Mouse (Mus musculus): ENCODE data around the gene Ccdc142. TPM values are rescaled to one million over a fixed set of nuclear protein-coding genes. Genes with fewer than 3 reads are reported as not detected.
A peak's percentile ranks its signal among the peaks of the same experiment; 100 is the strongest.

Ccdc142 gene
- polyA plus RNA-seq, 1 experiment from 2014 or later = 8.1 TPM

GRCm38 (mm10) chr6:83069488-83070246, 31.7 kb upstream of the Ccdc142 start:
- H3K36me3 ChIP-seq (replicated peaks) = no peaks in the 10 kb centered on the region
- H3K27me3 ChIP-seq (replicated peaks) = peaks cover 94% of the 10 kb centered on the region
- no peak overlapping the region for H3K4me2 ChIP-seq
- H3K9ac ChIP-seq = no peak overlapping the region
- 1% methylated on average over 69 of the region's 69 CpGs for WGBS
- H3K4me3 ChIP-seq = 0 out of 2 replicates have a peak overlapping the region, but pooled peaks have one; percentile 2
- ATAC-seq (replicated peaks) = peak; percentile 51
- H3K4me1 ChIP-seq = peaks cover 27% of the 10 kb centered on the region
- H3K9me3 ChIP-seq = no peaks in the 10 kb centered on the region
- H3K27ac ChIP-seq = no peak overlapping the region

- 0% methylated on average over 9 of the region's 10 CpGs for WGBS
- Histone ChIP-seq H3K27me3 (replicated peaks) (peaks cover 94% of the 10 kb centered on the region), H3K4me3 (peak within 1 kb of the TSS; percentile 25), H3K4me2 (no peak within 1 kb of the TSS), H3K9me3 (no peaks in the 10 kb centered on the region), H3K4me1 (peaks cover 27% of the 10 kb centered on the region), H3K36me3 (replicated peaks) (no peaks in the 10 kb centered on the region), H3K9ac (no peak within 1 kb of the TSS), H3K27ac (no peak within 1 kb of the TSS)
- no peak for ATAC-seq (replicated peaks)
Observed at GRCm38 (mm10) chr6:83070247-83070310, 31.3 kb upstream of the Ccdc142 start, which contains the start of gene Tlx2. Gene Tlx2, minus strand, starts transcription at chr6:83070293.

DNA sequence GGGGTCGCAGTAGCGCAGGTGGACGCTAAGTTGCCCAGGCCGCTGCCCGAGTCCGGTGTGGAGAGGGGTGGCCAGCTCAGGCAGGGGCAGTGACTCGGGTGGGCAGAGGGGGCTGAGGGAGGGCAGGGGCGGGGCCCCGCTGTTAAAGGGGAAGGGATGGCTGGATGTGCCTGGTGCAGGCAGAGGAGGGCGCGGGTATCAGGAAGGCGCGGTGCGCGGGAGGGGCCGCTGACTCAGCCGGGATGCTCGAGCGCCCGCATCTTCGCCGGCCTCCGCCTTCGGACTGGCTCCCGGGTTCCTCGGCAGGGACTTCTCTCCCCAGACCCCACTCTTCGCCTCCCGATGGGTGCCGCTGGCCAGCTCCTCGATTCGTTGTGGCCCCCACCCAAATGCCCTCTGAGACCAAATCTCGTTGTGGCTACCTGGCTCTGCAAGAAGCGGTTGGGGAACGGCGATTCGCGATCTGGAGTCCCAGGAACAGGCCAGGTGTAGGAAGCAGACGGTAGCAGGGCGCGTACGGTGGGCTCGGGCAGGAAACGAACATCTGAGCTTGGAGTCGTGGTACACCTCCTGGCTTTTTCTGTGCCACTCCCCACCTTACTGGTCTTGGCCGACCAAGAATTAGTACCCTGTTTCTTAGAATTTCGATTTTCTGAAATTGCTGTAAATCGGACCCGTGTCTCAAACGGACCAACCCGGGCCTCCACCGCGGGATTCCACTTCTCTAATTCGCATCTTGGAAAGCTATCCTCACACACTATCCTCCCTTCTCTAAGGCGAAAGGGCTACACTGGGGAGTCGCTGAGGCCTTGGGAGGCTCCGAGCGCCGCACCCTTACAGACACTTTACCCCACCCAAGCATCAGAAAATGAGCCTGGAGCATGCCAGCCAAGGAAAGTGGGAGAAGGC, 30.8 kb upstream of the Ccdc142 start:
- H3K4me2 ChIP-seq = no peak overlapping the region
- no peak for ATAC-seq (replicated peaks)

DNA sequence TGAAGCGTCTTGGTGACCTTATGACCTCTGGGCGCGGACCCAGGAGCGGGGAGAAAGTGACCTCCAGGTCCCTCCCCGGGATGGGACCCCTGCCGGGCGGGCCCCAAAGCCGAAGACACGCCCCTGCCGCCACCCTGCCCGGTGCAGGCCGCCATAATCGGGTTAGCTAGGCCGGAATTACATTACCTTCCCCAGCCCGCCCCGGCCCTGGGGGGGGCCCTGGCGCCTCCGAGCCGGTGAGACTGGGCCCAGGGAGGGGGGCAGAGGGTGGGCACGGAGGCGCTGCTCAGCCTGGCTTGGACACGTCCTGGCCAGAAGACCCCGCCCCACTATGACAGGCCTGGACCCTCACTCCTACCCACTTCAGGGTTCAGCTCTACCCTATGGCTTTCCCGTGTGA, 30.2 kb upstream of the Ccdc142 start:
- Histone ChIP-seq H3K27ac (no peak overlapping the region), H3K9ac (no peak overlapping the region), H3K4me2 (no peak overlapping the region), H3K4me1 (peaks cover 27% of the 10 kb centered on the region), H3K36me3 (replicated peaks) (no peaks in the 10 kb centered on the region), H3K27me3 (replicated peaks) (peaks cover 94% of the 10 kb centered on the region), H3K9me3 (no peaks in the 10 kb centered on the region), H3K4me3 (no peak overlapping the region)
- 1% methylated on average over 23 of the region's 24 CpGs for WGBS
- 0 out of 2 replicates have a peak, but pooled peaks have one; percentile 13 for ATAC-seq (replicated peaks)

More for the DNA sequence above, 30.8 kb upstream of the Ccdc142 start:
- no peaks in the 10 kb centered on the region for H3K9me3 ChIP-seq
- no peak overlapping the region for H3K9ac ChIP-seq
- 1% methylated on average over 56 of the region's 58 CpGs for WGBS
- H3K27ac ChIP-seq = no peak overlapping the region
- H3K36me3 ChIP-seq (replicated peaks) = no peaks in the 10 kb centered on the region
- 0 out of 2 replicates have a peak overlapping the region, but pooled peaks have one; percentile 2 for H3K4me3 ChIP-seq
- peaks cover 94% of the 10 kb centered on the region for H3K27me3 ChIP-seq (replicated peaks)
- peaks cover 27% of the 10 kb centered on the region for H3K4me1 ChIP-seq

DNA sequence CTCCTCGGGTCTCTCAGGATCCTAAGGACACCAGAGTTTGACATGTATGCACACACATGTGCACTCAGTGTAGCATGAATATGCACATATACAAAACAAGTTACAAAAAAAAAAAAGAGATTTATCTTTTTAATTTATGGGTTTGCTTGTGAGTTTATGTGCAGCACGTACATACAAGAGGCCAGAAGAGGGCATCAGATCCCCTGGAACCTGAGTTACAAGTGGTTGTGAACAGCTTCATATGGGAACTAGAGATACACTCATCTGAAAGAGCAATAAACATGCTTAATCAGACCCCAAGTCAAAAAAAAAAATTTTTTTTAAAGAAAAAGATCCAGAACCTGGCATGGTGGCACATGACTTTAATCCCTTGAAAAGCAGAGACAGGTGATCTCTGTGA, 26.4 kb upstream of the Ccdc142 start:
- Histone ChIP-seq H3K4me3 (no peak overlapping the region), H3K4me1 (peaks cover 31% of the 10 kb centered on the region), H3K36me3 (replicated peaks) (no peaks in the 10 kb centered on the region), H3K27ac (no peak overlapping the region), H3K27me3 (replicated peaks) (peaks cover 60% of the 10 kb centered on the region), H3K9ac (no peak overlapping the region), H3K4me2 (no peak overlapping the region), H3K9me3 (no peaks in the 10 kb centered on the region)
- ATAC-seq (replicated peaks) = no peak
- WGBS = 12% methylated on average over 2 of the region's 2 CpGs

DNA sequence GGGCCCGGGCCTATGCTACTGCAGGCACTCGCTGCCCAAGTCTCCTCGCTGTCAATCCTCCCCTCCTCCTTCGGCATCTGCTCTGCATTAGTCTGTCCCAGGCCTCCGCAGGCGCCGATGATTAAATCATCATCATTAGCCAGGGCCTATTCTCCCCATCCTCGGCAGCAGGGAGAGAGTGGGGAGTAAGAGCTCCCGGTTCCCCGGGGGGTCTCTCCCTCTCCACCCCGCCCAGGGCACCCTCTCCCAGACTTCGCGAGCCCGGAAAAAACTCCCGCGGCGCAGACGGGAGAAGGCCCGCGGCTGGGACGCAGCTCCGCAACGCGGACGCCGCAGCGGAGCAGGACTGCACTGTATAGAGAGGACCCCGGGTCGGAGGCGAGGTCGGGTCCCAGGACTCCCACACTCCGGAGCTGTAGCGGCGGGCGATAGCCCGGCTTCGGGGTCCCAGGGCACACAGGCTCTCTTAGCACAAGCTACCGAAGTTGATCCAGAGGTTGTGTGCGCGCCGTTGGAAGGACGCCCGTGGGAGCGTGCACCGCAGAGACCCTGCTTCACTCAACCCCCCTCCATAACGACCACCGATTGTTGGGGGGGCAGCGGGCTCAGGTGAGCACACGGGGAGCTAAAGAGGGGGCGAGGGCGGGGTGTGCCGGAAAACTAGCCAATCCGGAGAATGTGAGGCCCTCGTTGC, 23.6 kb upstream of the Ccdc142 start, which contains the start of gene Pcgf1:
Gene Pcgf1 (plus strand): TSS at position 240 of the 694 bp plus-strand sequence.
- peaks cover 25% of the 10 kb centered on the region for H3K4me1 ChIP-seq
- H3K27me3 ChIP-seq (replicated peaks) = peaks cover 43% of the 10 kb centered on the region
- H3K9me3 ChIP-seq = no peaks in the 10 kb centered on the region
- peak within 1 kb of the TSS; percentile 88 for H3K9ac ChIP-seq
- WGBS = under 1% methylated on average over 54 of the region's 54 CpGs
- peak within 1 kb of the TSS; percentile 95 for H3K27ac ChIP-seq
- 0 out of 2 replicates have a peak, but pooled peaks cover 9% of the 10 kb centered on the region for H3K36me3 ChIP-seq (replicated peaks)
- H3K4me2 ChIP-seq = peak within 1 kb of the TSS; percentile 95
- peak; percentile 95 for ATAC-seq (replicated peaks)
- peak within 1 kb of the TSS; percentile 92 for H3K4me3 ChIP-seq

DNA sequence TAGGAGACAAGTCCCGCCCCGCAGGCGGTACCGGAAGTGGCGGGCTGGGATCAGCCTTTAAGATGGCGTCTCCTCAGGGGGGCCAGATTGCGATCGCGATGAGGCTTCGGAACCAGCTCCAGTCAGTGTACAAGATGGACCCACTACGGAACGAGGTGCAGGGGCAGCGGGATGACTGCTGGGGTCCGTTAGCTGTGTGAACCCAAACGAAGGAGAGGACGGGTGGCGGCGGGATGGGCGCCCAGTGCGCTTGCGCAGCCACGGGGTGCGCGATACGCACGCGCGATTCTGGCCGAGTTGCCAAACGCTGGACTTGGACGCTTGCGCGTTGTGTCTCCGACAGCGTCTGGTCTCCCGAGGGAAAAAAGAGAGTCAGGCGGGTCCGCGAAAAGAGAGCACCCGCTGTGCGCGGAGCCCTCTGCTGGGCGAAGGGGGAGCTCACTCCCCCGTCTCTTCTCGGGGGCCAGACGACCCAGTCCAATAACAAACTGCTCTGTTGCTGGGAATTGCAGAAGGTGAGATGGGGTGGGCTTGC, 23.0 kb upstream of the Ccdc142 start:
- Histone ChIP-seq H3K36me3 (replicated peaks) (0 out of 2 replicates have a peak, but pooled peaks cover 9% of the 10 kb centered on the region), H3K27me3 (replicated peaks) (peaks cover 47% of the 10 kb centered on the region)

GRCm38 (mm10) chr6:83080210-83080609, 21.2 kb upstream of the Ccdc142 start:
- Histone ChIP-seq H3K4me2 (no peak overlapping the region), H3K9me3 (no peaks in the 10 kb centered on the region), H3K27ac (no peak overlapping the region), H3K27me3 (replicated peaks) (peaks cover 47% of the 10 kb centered on the region), H3K36me3 (replicated peaks) (0 out of 2 replicates have a peak, but pooled peaks cover 9% of the 10 kb centered on the region), H3K4me1 (peaks cover 29% of the 10 kb centered on the region), H3K4me3 (no peak overlapping the region), H3K9ac (no peak overlapping the region)
- no peak for ATAC-seq (replicated peaks)
- 92% methylated on average over 5 of the region's 5 CpGs for WGBS

More for the DNA sequence above, 23.0 kb upstream of the Ccdc142 start:
- Histone ChIP-seq H3K4me3 (peak overlapping the region; percentile 92), H3K4me1 (peaks cover 26% of the 10 kb centered on the region), H3K9ac (peak overlapping the region; percentile 88), H3K27ac (peak overlapping the region; percentile 95), H3K4me2 (peak overlapping the region; percentile 95), H3K9me3 (no peaks in the 10 kb centered on the region)
- peak; percentile 91 for ATAC-seq (replicated peaks)
- WGBS = 0% methylated on average over 46 of the region's 46 CpGs

- H3K9me3 ChIP-seq = no peaks in the 10 kb centered on the region
- H3K4me3 ChIP-seq = no peak overlapping the region
- H3K27me3 ChIP-seq (replicated peaks) = peaks cover 66% of the 10 kb centered on the region
- H3K27ac ChIP-seq = no peak overlapping the region
- WGBS = 12% methylated on average over 5 of the region's 5 CpGs
- peaks cover 30% of the 10 kb centered on the region for H3K4me1 ChIP-seq
- 0 out of 2 replicates have a peak, but pooled peaks cover 9% of the 10 kb centered on the region for H3K36me3 ChIP-seq (replicated peaks)
- H3K9ac ChIP-seq = no peak overlapping the region
- ATAC-seq (replicated peaks) = no peak
- H3K4me2 ChIP-seq = no peak overlapping the region
Observed at GRCm38 (mm10) chr6:83083497-83083896, 17.9 kb upstream of the Ccdc142 start.

DNA sequence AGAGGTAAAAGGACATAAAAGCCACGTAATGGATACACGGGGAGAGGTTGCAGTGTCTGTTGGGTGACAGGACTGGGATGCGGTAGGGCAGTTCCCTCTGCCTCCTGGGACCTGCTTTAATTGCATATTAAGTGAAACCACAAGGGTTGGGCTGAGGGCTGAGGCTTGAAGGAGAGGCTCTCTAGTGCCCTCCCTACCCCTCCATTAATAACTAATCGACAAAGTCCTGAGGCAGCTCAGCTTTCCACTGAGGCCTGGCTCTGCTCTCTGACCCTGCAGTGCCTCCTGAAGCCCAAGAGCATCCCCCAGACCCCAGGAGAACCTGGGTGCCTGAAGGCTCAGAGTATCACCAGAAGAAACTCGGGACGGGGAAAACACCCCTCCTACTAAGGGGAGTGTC, 16.9 kb upstream of the Ccdc142 start:
- ATAC-seq (replicated peaks) = no peak
- Histone ChIP-seq H3K9me3 (no peaks in the 10 kb centered on the region), H3K36me3 (replicated peaks) (0 out of 2 replicates have a peak, but pooled peaks cover 9% of the 10 kb centered on the region), H3K27me3 (replicated peaks) (peaks cover 74% of the 10 kb centered on the region), H3K4me2 (no peak overlapping the region), H3K9ac (no peak overlapping the region), H3K4me1 (peaks cover 23% of the 10 kb centered on the region), H3K27ac (no peak overlapping the region), H3K4me3 (no peak overlapping the region)
- 4% methylated on average over 6 of the region's 6 CpGs for WGBS

DNA sequence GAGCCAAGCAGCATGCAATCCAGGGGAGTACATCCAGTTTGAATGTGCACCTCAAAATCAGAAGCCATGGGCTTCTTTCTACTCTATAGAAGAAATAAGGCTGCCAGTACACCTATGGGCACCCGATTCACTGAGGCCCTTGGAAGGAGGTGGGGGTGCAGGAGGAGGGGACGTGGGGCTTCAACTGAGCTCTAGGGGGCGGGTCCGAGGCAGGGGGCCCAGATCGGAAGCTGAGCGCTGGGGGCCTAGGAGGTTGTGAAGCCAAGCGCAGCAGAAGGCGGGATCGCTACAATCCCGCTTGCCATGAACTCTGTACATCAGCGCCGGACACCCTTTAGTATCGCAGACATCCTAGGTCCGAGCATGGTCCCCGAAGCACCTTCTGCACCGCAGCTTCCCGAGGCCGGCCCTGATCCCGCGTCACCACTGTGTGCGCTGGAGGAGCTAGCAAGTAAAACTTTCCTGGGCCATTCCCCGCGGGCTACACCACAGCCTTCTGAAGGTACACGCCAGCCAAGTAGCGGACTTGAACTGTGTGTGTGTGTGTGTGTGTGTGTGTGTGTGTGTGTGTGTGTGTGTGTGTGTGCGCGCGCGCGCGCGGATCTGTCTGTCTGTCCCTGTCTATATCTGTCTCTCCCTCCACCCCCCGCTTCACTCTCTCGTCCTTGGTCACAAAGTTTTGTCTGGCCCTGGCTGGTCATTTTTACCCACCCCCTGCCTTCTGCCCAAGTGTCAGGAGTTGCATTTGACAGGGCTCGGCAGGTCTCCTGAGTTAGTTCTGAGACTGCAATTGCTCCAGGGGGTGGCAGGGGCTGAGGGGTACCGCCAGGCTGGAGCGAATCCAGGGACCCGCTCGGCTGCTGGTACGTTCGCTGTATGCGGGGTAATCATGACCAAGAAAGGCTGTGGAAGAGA, 15.0 kb upstream of the Ccdc142 start, which contains the start of gene Lbx2:
Gene Lbx2 (plus strand): TSS at position 247 of the 915 bp plus-strand sequence.
- Histone ChIP-seq H3K4me1 (peaks cover 14% of the 10 kb centered on the region; the same call in 1 of the 2 replicates), H3K36me3 (replicated peaks) (no peaks in the 10 kb centered on the region), H3K4me2 (peak within 1 kb of the TSS; percentile 13), H3K27me3 (replicated peaks) (peaks cover 90% of the 10 kb centered on the region), H3K9me3 (no peaks in the 10 kb centered on the region), H3K9ac (no peak within 1 kb of the TSS), H3K27ac (no peak within 1 kb of the TSS), H3K4me3 (0 out of 2 replicates have a peak within 1 kb of the TSS, but pooled peaks have one; percentile 1)
- 4% methylated on average over 42 of the region's 42 CpGs for WGBS
- no peak for ATAC-seq (replicated peaks)
